Mouse (Mus musculus) gastrocnemius, adult 2 months (tissue): ENCODE measurements at regions not wholly inside any gene's neighbourhood (a gene's known extent, or its start where the extent isn't known, plus 50 kb on each side); places are given as distances from the start of the nearest gene placed in this dataset.

ENCODE experiments used
- DNase-seq: peaks from one replicate; pipeline ENCODE4 v3.0.0; 2022
- H3K27ac ChIP-seq: fragments of 200-600 bp; 2 replicates; pipeline ENCODE4 v1.8.1; 2022; ENCODE audit warnings: mild to moderate bottlenecking
- H3K4me3 ChIP-seq: fragments of 200-600 bp; 2 replicates; pipeline ENCODE4 v1.8.1; 2022; ENCODE audit warnings: mild to moderate bottlenecking, moderate library complexity
- CTCF ChIP-seq: fragments of 200-600 bp; IDR thresholded peaks from 2 replicates; pipeline ENCODE4 v1.8.1; 2022; ENCODE audit warnings: antibody characterized with exemption, mild to moderate bottlenecking, moderate library complexity
- intact Hi-C: fragments of 180-260 bp; cut with DNase I; formaldehyde crosslinking; loops from one replicate; pipeline ENCODE4 v1.15.1; 2025

DNA sequence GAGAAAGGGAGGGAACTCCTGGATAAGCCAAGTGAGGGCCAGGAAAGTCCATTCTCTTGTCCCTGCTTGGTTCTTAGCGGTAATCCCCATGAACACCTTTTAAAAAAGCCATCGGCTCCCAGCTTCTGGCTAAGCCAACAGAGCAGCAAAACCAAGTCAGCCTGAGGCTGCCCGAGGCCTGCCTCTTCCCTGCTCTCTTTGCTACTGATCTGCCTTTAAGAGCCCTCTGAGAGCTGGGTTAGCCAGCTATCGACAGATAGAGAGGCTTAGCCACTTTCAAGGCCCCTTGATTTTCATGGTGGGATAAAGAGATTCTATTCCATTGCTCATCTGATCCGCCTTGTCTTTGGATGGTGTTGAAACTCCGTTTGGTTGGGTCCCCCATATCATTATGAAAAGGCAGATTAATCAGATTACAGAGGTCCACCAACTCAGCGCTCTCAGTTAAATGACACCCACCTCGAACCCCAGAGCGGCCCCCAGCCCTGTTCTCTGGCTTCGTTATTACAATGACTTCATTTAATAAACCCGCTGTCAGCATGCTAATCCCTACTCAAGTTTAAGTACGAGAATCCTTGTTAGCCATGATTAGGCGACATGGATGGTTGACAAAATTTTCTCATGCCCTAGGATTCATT is 66.1 kb downstream of the Slc4a3 start:
- no peak overlapping the region for H3K4me3 ChIP-seq
- no peak for TF ChIP-seq CTCF
- intact Hi-C loops: no loop called here
- DNase-seq: no peak
- no peak overlapping the region for H3K27ac ChIP-seq

DNA sequence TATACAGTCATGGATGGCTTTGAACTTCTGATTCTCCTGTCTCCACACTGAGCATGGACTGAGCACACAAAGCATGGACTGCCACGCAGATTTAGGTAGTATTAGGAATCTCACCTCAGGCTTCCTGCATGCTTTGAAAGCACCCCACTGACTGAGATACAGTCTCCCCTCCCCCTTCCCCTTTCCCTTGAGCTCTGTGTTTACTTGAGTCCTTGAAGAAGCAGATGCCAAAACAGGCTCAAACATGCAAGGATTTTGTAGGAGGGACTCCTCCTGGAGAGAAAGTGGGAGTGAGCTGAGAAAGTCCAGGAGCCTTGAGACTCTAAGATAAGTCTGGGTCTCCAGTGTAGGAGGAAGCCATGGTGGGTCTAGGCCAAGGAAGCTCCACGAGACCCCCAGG is 67.1 kb downstream of the Slc4a3 start:
- DNase-seq: no peak
- intact Hi-C loops: no loop called here
- no peak for TF ChIP-seq CTCF
- Histone ChIP-seq H3K27ac (no peak overlapping the region), H3K4me3 (no peak overlapping the region)

- Histone ChIP-seq H3K4me3 (no peak overlapping the region), H3K27ac (no peak overlapping the region)
- TF ChIP-seq CTCF: no peak
- no peak for DNase-seq
- intact Hi-C loops: no loop called here
These were observed 70.9 kb downstream of the Slc4a3 start for GRCm38 (mm10) chr1:75616971-75617370.

DNA sequence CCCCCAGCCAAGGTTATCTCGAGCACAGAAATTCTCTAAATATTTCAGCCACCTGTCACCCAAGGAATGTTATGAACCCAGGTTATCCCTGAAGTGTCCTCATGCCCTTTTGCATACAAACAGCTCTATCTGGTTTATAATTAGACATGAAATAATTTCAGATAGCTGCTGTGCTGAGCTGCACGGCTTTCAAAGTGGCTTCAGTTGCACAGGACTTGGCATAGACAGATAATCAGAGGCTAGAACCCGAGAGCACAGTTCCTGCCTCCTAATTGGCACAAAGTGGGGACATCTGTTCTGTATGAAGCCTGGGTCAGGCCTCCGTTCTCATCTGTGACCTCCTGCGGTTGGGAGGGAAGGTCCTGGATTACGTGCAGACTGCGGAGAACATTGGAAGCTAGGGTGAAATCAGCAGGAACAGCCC is 72.3 kb downstream of the Slc4a3 start:
- DNase-seq: no peak
- TF ChIP-seq CTCF: no peak
- Histone ChIP-seq H3K27ac (no peak overlapping the region), H3K4me3 (no peak overlapping the region)
- intact Hi-C loops: no loop called here

DNA sequence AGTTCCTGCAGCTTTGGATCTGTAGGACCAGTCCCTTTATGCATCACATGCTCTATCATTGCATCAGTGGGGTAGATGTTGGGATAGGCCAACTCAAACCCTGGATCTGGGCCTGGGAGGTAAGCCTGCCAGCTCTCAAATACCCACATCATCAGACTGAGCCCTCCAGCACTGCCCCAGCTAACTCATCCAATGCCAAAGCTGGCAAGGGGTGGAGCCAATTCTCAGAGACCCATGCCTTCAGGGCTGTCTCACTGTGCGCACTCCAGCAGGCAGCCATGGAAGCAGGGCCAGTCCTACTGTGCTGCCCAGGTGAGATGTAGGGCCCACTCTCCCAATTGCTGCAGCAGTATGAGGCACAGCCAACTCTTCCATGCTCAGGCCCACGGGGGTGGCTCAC is 84.2 kb downstream of the Slc4a3 start:
- H3K4me3 ChIP-seq: no peak overlapping the region
- TF ChIP-seq CTCF: no peak
- intact Hi-C loops: no loop called here
- no peak overlapping the region for H3K27ac ChIP-seq
- no peak for DNase-seq

- no peak for TF ChIP-seq CTCF
- no peak for DNase-seq
- intact Hi-C loops: no loop called here
- H3K27ac ChIP-seq: no peak overlapping the region
- no peak overlapping the region for H3K4me3 ChIP-seq
These were observed 85.7 kb downstream of the Slc4a3 start for GRCm38 (mm10) chr1:75631729-75632128.

- no peak for TF ChIP-seq CTCF
- Histone ChIP-seq H3K4me3 (no peak overlapping the region), H3K27ac (no peak overlapping the region)
- intact Hi-C loops: no loop called here
- DNase-seq: no peak
These were observed 89.5 kb downstream of the Slc4a3 start for GRCm38 (mm10) chr1:75635591-75635990.

DNA sequence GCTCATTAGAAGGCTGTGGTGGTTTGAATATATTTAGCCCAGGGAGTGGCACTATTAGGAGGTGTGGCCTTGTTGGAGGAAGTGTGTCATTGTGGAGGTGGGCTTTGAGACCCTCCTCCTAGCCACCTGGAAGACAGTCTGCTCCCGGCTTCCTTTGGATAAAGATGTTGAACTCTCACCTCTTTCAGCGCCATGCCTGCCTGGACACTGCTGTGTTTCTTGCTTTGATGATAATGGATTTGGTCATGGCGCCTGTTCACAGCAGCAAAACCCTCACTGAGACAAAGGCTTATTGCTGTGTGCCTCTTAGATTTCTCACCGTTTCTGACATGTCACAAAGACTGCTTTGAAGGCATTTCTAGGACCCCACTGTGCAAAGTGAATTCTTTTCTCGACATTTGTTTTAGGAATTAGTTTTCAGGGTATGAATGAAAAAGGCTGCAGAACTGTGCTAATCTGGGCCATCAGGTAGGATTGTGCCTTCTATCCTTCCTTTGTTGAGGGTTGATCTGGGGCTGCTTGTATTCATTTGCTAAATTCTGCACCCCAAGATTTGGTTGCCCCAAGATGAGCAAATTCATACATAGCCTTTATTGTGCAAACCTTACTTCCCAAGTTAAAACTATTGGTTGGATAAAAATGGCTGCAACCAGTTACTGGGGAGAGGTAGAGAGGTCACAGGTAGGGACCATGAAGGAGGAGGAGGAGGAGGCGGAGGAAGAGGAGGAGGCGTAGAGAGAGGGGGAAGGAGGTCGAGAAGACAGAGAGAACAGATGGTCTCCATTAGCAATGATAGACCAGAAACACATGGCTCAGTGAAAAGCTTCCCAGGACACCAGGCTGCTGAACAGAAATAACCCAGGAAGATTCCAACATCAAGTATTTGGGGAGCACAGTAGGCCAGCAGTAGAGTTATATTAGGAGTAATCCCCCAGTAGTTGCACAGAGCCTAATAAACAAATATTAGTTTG is 93.2 kb downstream of the Slc4a3 start:
- no peak overlapping the region for H3K27ac ChIP-seq
- intact Hi-C loops: no loop called here
- DNase-seq: no peak
- no peak overlapping the region for H3K4me3 ChIP-seq
- TF ChIP-seq CTCF: no peak

DNA sequence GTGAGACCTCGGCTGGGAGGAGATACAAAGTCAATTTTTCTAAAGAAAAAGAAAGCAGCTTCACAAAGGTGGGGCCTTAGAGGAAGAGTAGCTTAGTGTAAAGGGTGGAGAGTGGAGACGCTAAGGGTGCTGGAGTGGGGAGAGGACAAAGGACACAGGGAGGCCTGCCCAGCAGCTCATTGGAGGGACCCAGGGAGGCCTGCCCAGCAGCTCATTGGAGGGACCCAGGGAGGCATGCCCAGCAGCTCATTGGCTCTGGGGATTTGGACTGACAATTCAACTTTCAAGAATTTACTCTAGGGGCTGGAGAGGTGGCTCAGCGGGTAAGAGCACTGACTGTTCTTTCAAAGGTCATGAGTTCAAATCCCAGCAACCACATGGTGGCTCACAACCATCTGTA is 96.4 kb downstream of the Slc4a3 start:
- intact Hi-C loops: no loop called here
- TF ChIP-seq CTCF: no peak
- Histone ChIP-seq H3K4me3 (no peak overlapping the region), H3K27ac (no peak overlapping the region)
- DNase-seq: no peak

DNA sequence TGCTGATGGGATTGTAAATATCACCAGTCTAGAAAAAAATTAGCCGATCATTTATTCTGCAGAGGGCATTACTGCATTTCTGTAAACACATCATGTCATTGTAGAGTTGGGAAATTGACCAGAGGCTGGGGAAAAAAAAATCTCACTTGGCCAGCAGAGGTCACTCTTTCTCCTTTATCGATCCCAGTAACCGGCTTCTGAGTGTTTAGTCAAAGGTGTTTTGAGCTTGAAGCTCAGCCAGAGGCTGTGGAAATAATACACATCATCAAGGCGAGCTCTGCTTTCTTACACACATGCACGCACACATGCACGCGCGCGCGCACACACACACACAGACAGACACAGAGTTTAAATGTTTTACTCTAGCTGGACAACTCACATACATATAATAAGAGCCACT is 106.5 kb downstream of the Slc4a3 start:
- intact Hi-C loops: no loop called here
- DNase-seq: peak; percentile 28
- TF ChIP-seq CTCF: peak; percentile 69
- Histone ChIP-seq H3K27ac (no peak overlapping the region), H3K4me3 (no peak overlapping the region)

GRCm38 (mm10) chr1:75652987-75653573 is 107.0 kb downstream of the Slc4a3 start:
- DNase-seq: no peak
- H3K4me3 ChIP-seq: peak overlapping the region; percentile 65
- H3K27ac ChIP-seq: no peak overlapping the region
- intact Hi-C loops: no loop called here
- no peak for TF ChIP-seq CTCF

DNA sequence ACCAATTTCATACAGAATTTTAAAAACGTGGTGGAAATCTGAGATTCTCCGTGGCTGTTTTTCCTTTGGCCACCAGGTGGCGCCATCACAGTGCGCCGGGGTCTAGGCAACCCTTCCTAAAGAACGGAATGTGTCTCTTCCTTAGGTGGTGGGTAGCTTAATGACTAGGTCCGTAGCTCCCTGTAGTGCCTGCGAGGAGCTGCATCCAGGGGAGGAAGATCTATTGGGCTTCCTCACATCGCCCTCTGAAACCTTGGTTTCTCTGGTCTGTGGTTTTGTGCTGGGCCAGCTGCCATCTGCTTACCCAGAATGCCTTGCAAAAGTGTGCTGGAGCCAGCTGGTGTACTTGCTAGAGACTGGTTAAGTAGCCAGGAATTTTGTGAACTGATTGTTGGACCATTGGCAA is 107.6 kb downstream of the Slc4a3 start:
- intact Hi-C loops: loop anchor here (1.0 kb wide), 1 partner anchor 1863 kb away; no protein-coding TSS in a partner anchor
- peak; percentile 89 for TF ChIP-seq CTCF
- H3K27ac ChIP-seq: peak overlapping the region; percentile 48; the same call in 1 of the 2 replicates
- H3K4me3 ChIP-seq: peak overlapping the region; percentile 65
- peak; percentile 74 for DNase-seq

DNA sequence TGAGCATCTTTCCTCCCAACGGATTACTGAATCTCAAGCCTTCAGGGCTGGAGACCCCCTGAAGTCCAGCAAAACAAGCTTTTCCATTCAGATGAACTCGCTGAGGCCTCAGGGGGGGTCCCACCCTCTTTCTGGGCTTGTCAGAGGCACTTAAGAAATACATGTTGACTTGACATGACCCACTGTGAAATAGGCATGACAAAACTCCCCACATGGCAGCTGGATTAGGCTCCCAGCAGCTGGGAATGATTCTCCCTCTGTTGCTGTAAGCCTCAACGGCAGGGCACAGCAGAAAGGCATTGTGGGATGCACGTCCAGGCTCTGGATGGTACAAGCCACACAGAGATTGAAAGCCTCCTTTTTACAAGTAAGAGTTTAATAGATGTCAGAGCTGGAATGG is 110.5 kb downstream of the Slc4a3 start:
- Histone ChIP-seq H3K27ac (no peak overlapping the region), H3K4me3 (no peak overlapping the region)
- TF ChIP-seq CTCF: no peak
- intact Hi-C loops: no loop called here
- DNase-seq: no peak
